Mouse (Mus musculus) liver, embryonic 14.5 days (tissue): ENCODE data around the gene Mlkl. TPM values are rescaled to one million over a fixed set of nuclear protein-coding genes. Genes with fewer than 3 reads are reported as not detected.

Experiments used
- ATAC-seq: fragments of 200-750 bp; cut with Nextera tagmentation; 2 replicates; pipeline ENCODE4 v1.8.0; 2017; ENCODE audit warnings: moderate number of reproducible peaks, mild to moderate bottlenecking, moderate library complexity; ENCODE audit not compliant: insufficient read depth
- DNase-seq, 3 experiments: peaks; one replicate each; pipeline ENCODE4 v3.0.0-alpha.2; 2012 to 2013; ENCODE audit warnings: low read depth in 3 of 3, low spot score in 3 of 3
- H3K27ac ChIP-seq: fragments of 300-500 bp; sonication (generic); 2 replicates; pipeline ENCODE4 v1.5.1; 2014; ENCODE audit warnings: moderate library complexity, mild to moderate bottlenecking, control low read depth, inconsistent platforms
- H3K27me3 ChIP-seq: fragments of 300-500 bp; sonication (generic); 2 replicates; pipeline ENCODE4 v1.6.1; 2014; ENCODE audit warnings: mild to moderate bottlenecking, low read length, moderate library complexity; ENCODE audit not compliant: control insufficient read depth, insufficient read depth
- H3K36me3 ChIP-seq: fragments of 300-500 bp; sonication (generic); replicated peaks from 2 replicates; pipeline ENCODE4 v1.6.1; 2014; ENCODE audit warnings: low read depth; ENCODE audit not compliant: control insufficient read depth, insufficient read depth
- H3K4me1 ChIP-seq, 2 experiments: fragments of 200-500 bp in 1 of 2; fragments of 300-500 bp in 1 of 2; sonication (generic) in 1 of 2; replicated peaks; 2 replicates each; pipeline ENCODE4 v1.6.1; 2012 to 2014; ENCODE audit warnings: antibody characterized with exemption in 1 of 2, inconsistent platforms in 1 of 2, low read length in 1 of 2; ENCODE audit not compliant: control insufficient read depth in 2 of 2, insufficient read depth in 2 of 2
- H3K4me2 ChIP-seq: fragments of 300-500 bp; sonication (generic); 2 replicates; pipeline ENCODE4 v1.6.1; 2014; ENCODE audit warnings: low read depth, mild to moderate bottlenecking, control low read depth, moderate library complexity
- H3K4me3 ChIP-seq, 2 experiments: fragments of 200-500 bp in 1 of 2; fragments of 300-500 bp in 1 of 2; sonication (generic) in 1 of 2; 2 replicates each; pipeline ENCODE4 v1.5.1; 2012 to 2014; ENCODE audit warnings: low read depth in 2 of 2, low read length in 2 of 2, mild to moderate bottlenecking in 2 of 2, control low read depth in 1 of 2, inconsistent platforms in 1 of 2, moderate library complexity in 1 of 2; ENCODE audit not compliant: insufficient read depth in 1 of 2
- H3K9ac ChIP-seq: fragments of 300-500 bp; sonication (generic); replicated peaks from 2 replicates; pipeline ENCODE4 v1.6.1; 2014; ENCODE audit warnings: mild to moderate bottlenecking, control low read depth, moderate library complexity
- H3K9me3 ChIP-seq: fragments of 300-500 bp; sonication (generic); 2 replicates; pipeline ENCODE4 v1.6.1; 2016; ENCODE audit warnings: low read length, mixed read lengths; ENCODE audit not compliant: control insufficient read depth
- CTCF ChIP-seq: IDR thresholded peaks from 2 replicates; pipeline ENCODE4 v1.5.1; 2016; ENCODE audit warnings: antibody characterized with exemption, low read depth, control low read depth
- EP300 ChIP-seq: IDR thresholded peaks from 2 replicates; pipeline ENCODE4 v1.6.1; 2016; ENCODE audit warnings: antibody characterized with exemption, low read depth
- WGBS: fragments of 180-500 bp; shearing (Covaris S2); extraction: QIAGEN DNeasy Blood & Tissue Kit; methylation state at CpG from one replicate; pipeline ENCODE4 v1.1.7; 2014; ENCODE audit not compliant: insufficient replicate concordance; 5-methylcytosine and 5-hydroxymethylcytosine counted together
- polyA plus RNA-seq, 2 experiments: library from polyadenylated mRNA; depleted of rRNA in 1 of 2; stranded (reverse) in 1 of 2; unstranded in 1 of 2; fragments of >200 nt; fragmentation: Nextera tagmentation in 1 of 2; extraction: Ambion mirVana in 1 of 2; gene quantifications; 2 replicates each; pipeline versions ENCODE4 v1.2.1 to v1.2.3; 2012 to 2014

Mlkl gene
- polyA plus RNA-seq (2012; rRNA removed) (1.3 and 1.6 TPM in 2 replicates), polyA plus RNA-seq (2014; fragmentation: Nextera tagmentation; extraction: Ambion mirVana) (2.3 and 2.8 TPM in 2 replicates)

DNA sequence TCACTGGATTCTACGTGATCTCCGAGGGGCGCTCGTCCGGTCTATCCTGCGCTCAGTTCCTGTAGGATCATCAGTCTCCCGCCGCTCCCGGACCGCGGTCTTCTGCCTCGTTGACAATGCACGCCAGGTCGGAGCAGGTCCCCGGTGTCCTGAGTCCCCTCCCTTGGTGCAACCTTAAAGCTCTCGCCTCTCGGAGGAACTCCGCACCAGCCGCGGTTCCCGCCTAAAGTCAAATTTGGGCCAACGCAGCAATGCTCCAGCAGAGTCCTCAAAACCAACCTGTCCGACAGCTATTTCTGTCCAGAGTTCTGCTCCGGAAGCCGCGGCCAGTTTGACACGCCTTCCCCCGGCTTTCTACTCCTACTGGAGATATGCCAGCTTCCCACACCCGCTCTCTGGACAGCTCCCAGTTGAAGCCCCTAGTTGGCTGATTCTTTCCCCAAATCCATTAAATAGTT, at the start of gene Mlkl:
Gene Mlkl (minus strand): TSS at position 288 of the 458 bp plus-strand sequence.
- peak within 1 kb of the TSS; percentile 49 for H3K9ac ChIP-seq
- peak within 1 kb of the TSS; percentile 58 to 66 for H3K4me3 ChIP-seq
- H3K27me3 ChIP-seq: no peaks in the 10 kb centered on the region
- H3K4me1 ChIP-seq: peaks cover 0 to 6% of the 10 kb centered on the region in 2 experiments; a peak in 2 of 4 replicates
- H3K4me2 ChIP-seq: peak within 1 kb of the TSS; percentile 86
- ATAC-seq (no peak), DNase-seq (peak in 1 of 3 experiments; percentile 9)
- no peaks in the 10 kb centered on the region for H3K36me3 ChIP-seq
- under 1% methylated on average over 29 of the region's 29 CpGs for WGBS
- H3K27ac ChIP-seq: no peak within 1 kb of the TSS
- no peaks in the 10 kb centered on the region for H3K9me3 ChIP-seq
- TF ChIP-seq CTCF (no peak; the same call in 1 of the 2 replicates), EP300 (no peak)

DNA sequence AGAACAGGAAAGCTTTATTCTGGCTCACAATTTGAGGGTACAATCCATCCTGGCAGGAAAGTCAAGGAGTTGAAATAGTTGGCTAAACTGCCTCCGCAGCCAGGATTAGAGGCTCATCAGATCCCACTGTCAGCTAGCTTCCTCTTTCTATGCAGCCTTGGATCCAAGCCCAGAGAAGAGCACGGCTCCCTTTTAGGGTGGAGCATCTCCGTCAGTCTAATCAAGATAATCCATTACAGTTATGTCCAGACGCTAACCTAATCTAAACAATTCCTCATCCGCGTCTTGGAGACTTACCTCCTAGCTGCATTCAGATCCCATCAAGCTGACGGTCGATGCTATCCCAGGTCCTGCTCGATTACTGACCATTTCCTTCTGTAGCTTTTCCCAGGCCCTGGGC, 47.9 kb upstream of the Mlkl start:
- Histone ChIP-seq H3K9ac (no peak overlapping the region), H3K9me3 (no peaks in the 10 kb centered on the region), H3K36me3 (no peaks in the 10 kb centered on the region), H3K4me1 (no peaks in the 10 kb centered on the region), H3K27ac (no peak overlapping the region), H3K4me3 (no peak overlapping the region), H3K4me2 (no peak overlapping the region), H3K27me3 (peaks cover 3% of the 10 kb centered on the region)
- ATAC-seq (no peak), DNase-seq (no peak)
- 55% methylated on average over 9 of the region's 9 CpGs for WGBS
- TF ChIP-seq CTCF: no peak

DNA sequence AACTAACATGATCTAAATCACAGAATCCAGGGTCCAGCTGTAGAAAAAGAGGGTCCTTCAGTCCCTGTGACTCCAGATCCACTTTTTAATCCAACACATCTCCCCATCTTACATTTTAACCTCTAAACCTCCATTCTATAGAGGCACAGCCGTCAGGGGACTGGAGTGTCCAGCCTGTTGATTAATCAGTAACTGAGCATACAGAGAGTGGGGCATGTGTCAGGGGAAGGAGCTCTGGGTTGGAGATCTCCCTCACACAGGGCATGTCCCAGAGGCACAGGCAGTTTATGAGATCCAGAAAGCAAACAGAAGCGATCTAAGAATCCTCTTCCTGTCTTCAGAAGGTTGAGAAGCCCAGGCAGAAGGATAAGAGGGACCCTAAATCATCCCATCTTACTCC, 46.7 kb upstream of the Mlkl start:
- DNase-seq: no peak
- no peak for ATAC-seq
- 18% methylated on average over 2 of the region's 2 CpGs for WGBS
- H3K4me2 ChIP-seq: no peak overlapping the region
- no peaks in the 10 kb centered on the region for H3K36me3 ChIP-seq
- H3K9ac ChIP-seq: no peak overlapping the region
- no peak overlapping the region for H3K4me3 ChIP-seq
- H3K27ac ChIP-seq: no peak overlapping the region
- no peaks in the 10 kb centered on the region for H3K9me3 ChIP-seq
- TF ChIP-seq CTCF (no peak), EP300 (no peak)
- H3K27me3 ChIP-seq: peaks cover 3% of the 10 kb centered on the region
- no peaks in the 10 kb centered on the region for H3K4me1 ChIP-seq

DNA sequence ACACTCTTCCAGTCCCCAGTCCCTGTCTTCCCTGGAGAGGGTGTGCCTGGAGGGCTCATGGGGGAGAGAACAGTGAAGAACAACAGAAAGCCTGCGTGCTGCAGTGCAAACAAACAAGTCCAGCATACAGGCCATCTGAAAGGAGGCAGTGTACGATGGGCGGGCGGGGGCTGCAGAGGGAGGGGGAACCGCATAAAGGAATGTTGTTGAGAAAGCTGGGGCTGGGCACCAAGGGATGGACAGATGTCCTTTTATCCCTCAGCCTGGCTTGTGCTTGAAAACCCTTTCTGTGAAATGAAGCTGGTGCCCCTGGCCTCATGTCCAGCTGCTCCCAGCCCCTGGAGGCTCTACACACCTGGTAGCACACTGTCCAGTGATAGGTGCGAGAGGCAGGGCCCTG, 37.2 kb upstream of the Mlkl start:
- TF ChIP-seq EP300 (no peak), CTCF (no peak)
- no peak for DNase-seq
- Histone ChIP-seq H3K9me3 (no peaks in the 10 kb centered on the region), H3K4me1 (no peaks in the 10 kb centered on the region; a peak in 1 of 4 replicates), H3K4me3 (no peak overlapping the region), H3K4me2 (no peak overlapping the region), H3K9ac (no peak overlapping the region), H3K36me3 (no peaks in the 10 kb centered on the region), H3K27me3 (no peaks in the 10 kb centered on the region; the same call in none of the 2 replicates), H3K27ac (no peak overlapping the region)
- ATAC-seq: no peak
- 68% methylated on average over 6 of the region's 6 CpGs for WGBS

DNA sequence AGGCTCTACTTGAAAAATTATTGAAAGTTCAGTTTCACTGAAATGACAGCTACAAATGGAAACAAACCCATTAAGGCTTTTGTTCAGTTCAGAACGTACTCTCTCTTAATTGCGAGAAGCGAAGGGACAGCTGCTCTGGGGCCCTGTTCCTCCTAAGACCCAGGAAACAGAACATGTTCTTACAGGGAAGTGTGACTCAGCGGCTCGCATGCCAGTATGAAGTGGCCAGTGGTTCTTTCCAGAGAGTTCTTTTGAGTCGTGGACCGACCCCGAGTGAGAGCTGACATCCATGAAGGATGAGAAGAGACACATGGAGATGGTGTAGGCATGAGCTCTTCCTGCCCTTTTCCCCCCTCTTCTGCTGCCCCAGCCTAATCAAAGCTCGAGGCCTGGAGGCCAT, 31.7 kb upstream of the Mlkl start:
- 65% methylated on average over 9 of the region's 9 CpGs for WGBS
- TF ChIP-seq EP300 (no peak), CTCF (no peak)
- DNase-seq: no peak
- Histone ChIP-seq H3K9ac (no peak overlapping the region), H3K36me3 (no peaks in the 10 kb centered on the region), H3K4me3 (no peak overlapping the region), H3K27ac (no peak overlapping the region), H3K4me1 (no peaks in the 10 kb centered on the region; a peak in 1 of 4 replicates), H3K27me3 (no peaks in the 10 kb centered on the region), H3K4me2 (no peak overlapping the region), H3K9me3 (no peaks in the 10 kb centered on the region)
- ATAC-seq: no peak
